Mouse (Mus musculus): ENCODE measurements around the gene Odf3l2. TPM values are rescaled to one million over a fixed set of nuclear protein-coding genes. Genes with fewer than 3 reads are reported as not detected.

Odf3l2 gene
- total RNA-seq, 2 experiments from 2014 or later = 14.8 to 17.1 TPM

- DNase-seq = no peak
Observed at GRCm38 (mm10) chr10:79628377-79628776, 17.2 kb downstream of the Odf3l2 start.

- no peak for DNase-seq
Observed at GRCm38 (mm10) chr10:79626156-79626555, 19.4 kb downstream of the Odf3l2 start.

- no peak for DNase-seq
Observed at GRCm38 (mm10) chr10:79625398-79625797, 20.1 kb downstream of the Odf3l2 start.

GRCm38 (mm10) chr10:79623950-79624349 is 21.6 kb downstream of the Odf3l2 start:
- no peak for DNase-seq

GRCm38 (mm10) chr10:79616376-79616775 is 29.2 kb downstream of the Odf3l2 start:
- DNase-seq = no peak

- DNase-seq = no peak
Observed at GRCm38 (mm10) chr10:79615860-79616259, 29.7 kb downstream of the Odf3l2 start.

GRCm38 (mm10) chr10:79614305-79614643 is 31.3 kb downstream of the Odf3l2 start:
- no peak for DNase-seq

GRCm38 (mm10) chr10:79613578-79614304 is 31.8 kb downstream of the Odf3l2 start, which contains the start of gene C2cd4c:
TSS of gene C2cd4c (minus strand) at chr10:79614025.
- DNase-seq = peak; percentile 42

GRCm38 (mm10) chr10:79612192-79613135 is 33.1 kb downstream of the Odf3l2 start:
- no peak for DNase-seq

- DNase-seq = no peak
Observed at GRCm38 (mm10) chr10:79611296-79611695, 34.2 kb downstream of the Odf3l2 start.

GRCm38 (mm10) chr10:79609276-79609675 is 36.3 kb downstream of the Odf3l2 start:
- no peak for DNase-seq

- no peak for DNase-seq
Observed at GRCm38 (mm10) chr10:79607892-79608291, 37.6 kb downstream of the Odf3l2 start.

GRCm38 (mm10) chr10:79606537-79606936 is 39.0 kb downstream of the Odf3l2 start:
- no peak for DNase-seq

GRCm38 (mm10) chr10:79597936-79598230 is 47.7 kb downstream of the Odf3l2 start:
- DNase-seq = no peak

- DNase-seq = no peak
Observed at GRCm38 (mm10) chr10:79597051-79597935, 48.2 kb downstream of the Odf3l2 start.

- no peak for DNase-seq
Observed at GRCm38 (mm10) chr10:79595590-79595929, 50.0 kb downstream of the Odf3l2 start.

GRCm38 (mm10) chr10:79594872-79595589 is 50.5 kb downstream of the Odf3l2 start:
- peak; percentile 29 for DNase-seq

- no peak for DNase-seq
Observed at GRCm38 (mm10) chr10:79594111-79594510, 51.4 kb downstream of the Odf3l2 start.

GRCm38 (mm10) chr10:79590702-79591101 is 54.8 kb downstream of the Odf3l2 start:
- no peak for DNase-seq
